Mouse (Mus musculus): ENCODE measurements around the gene Prph2. TPM values are rescaled to one million over a fixed set of nuclear protein-coding genes. Genes with fewer than 3 reads are reported as not detected.

The Prph2 gene
- polyA plus RNA-seq, 2 experiments from 2014 or later: not detected

GRCm38 (mm10) chr17:46966892-46967291 lies 56.6 kb downstream of the Prph2 start:
- peak; percentile 92 for ATAC-seq

GRCm38 (mm10) chr17:46972603-46973002 lies 62.3 kb downstream of the Prph2 start:
- no peak for ATAC-seq

Other genes starting within 250 kb of the Prph2 start
- gene Rrp36, start 236.1 kb upstream of the Prph2 start, polyA plus RNA-seq (2017; shearing (Covaris generic)): 10 to 100 TPM; 44.0 to 48.0 TPM
- 100 to 1,000 TPM; 164 to 197 TPM for gene Mea1, start 231.7 kb upstream of the Prph2 start, polyA plus RNA-seq (2017; shearing (Covaris generic))
- gene Klhdc3, start 229.5 kb upstream of the Prph2 start, polyA plus RNA-seq (2017; shearing (Covaris generic)): 10 to 100 TPM; 22.0 to 28.7 TPM
- gene Ppp2r5d, start 205.3 kb upstream of the Prph2 start, polyA plus RNA-seq (2017; shearing (Covaris generic)): 10 to 100 TPM; 21.9 to 30.2 TPM
- gene Pex6, start 199.0 kb upstream of the Prph2 start, polyA plus RNA-seq (2017; shearing (Covaris generic)): 1 to 10 TPM; 2.9 to 4.0 TPM
- under 1 TPM; 0.54 to 0.83 TPM for gene Gnmt, start 181.3 kb upstream of the Prph2 start, polyA plus RNA-seq (2017; shearing (Covaris generic))
- 10 to 100 TPM; 19.2 to 21.6 TPM for gene Cnpy3, start 158.2 kb upstream of the Prph2 start, polyA plus RNA-seq (2017; shearing (Covaris generic))
- gene Ptcra, start 146.7 kb upstream of the Prph2 start, polyA plus RNA-seq (2017; shearing (Covaris generic)): not detected
- gene 2310039H08Rik, start 137.8 kb upstream of the Prph2 start, polyA plus RNA-seq (2017; shearing (Covaris generic)): 10 to 100 TPM; 20.0 to 25.1 TPM
- gene Rpl7l1, start 127.8 kb upstream of the Prph2 start, polyA plus RNA-seq (2017; shearing (Covaris generic)): 100 to 1,000 TPM; 144 to 146 TPM
- gene Bicral, start 52.0 kb upstream of the Prph2 start, polyA plus RNA-seq (2017; shearing (Covaris generic)): 1 to 10 TPM; 8.3 to 8.5 TPM
- 10 to 100 TPM; 10.4 to 12.4 TPM for gene Tbcc, start 19.8 kb upstream of the Prph2 start, polyA plus RNA-seq (2017; shearing (Covaris generic))
- gene Ubr2, start 100.1 kb downstream of the Prph2 start, polyA plus RNA-seq (2017; shearing (Covaris generic)): 10 to 100 TPM; 14.1 to 20.1 TPM